Mouse (Mus musculus) stomach, postnatal 0 days (tissue): ENCODE data around the gene Kif7. TPM values are rescaled to one million over a fixed set of nuclear protein-coding genes. Genes with fewer than 3 reads are reported as not detected.

Source experiments
- ATAC-seq: fragments of 200-750 bp; cut with Nextera tagmentation; 2 replicates; pipeline ENCODE4 v1.8.0; 2017; ENCODE audit not compliant: low FRiP score, low TSS enrichment
- DNase-seq: peaks from one replicate; pipeline ENCODE4 v3.0.0-alpha.2; 2016; ENCODE audit warnings: low spot score
- H3K27ac ChIP-seq: fragments of 300-500 bp; sonication (generic); replicated peaks from 2 replicates; pipeline ENCODE4 v1.5.1; 2014; ENCODE audit warnings: mild to moderate bottlenecking, control low read depth
- H3K27me3 ChIP-seq: fragments of 300-500 bp; sonication (generic); 2 replicates; pipeline ENCODE4 v1.6.1; 2014; ENCODE audit warnings: low read length; ENCODE audit not compliant: control insufficient read depth, insufficient read depth
- H3K36me3 ChIP-seq: fragments of 300-500 bp; sonication (generic); 2 replicates; pipeline ENCODE4 v1.6.1; 2014; ENCODE audit warnings: low read length, mixed read lengths; ENCODE audit not compliant: control insufficient read depth, insufficient read depth
- H3K4me1 ChIP-seq: fragments of 300-500 bp; sonication (generic); replicated peaks from 2 replicates; pipeline ENCODE4 v1.6.1; 2014; ENCODE audit warnings: antibody characterized with exemption; ENCODE audit not compliant: control insufficient read depth, insufficient read depth
- H3K4me2 ChIP-seq: fragments of 300-500 bp; sonication (generic); replicated peaks from 2 replicates; pipeline ENCODE4 v1.6.1; 2014; ENCODE audit warnings: low read depth, mild to moderate bottlenecking, control low read depth, moderate library complexity
- H3K4me3 ChIP-seq: fragments of 300-500 bp; sonication (generic); 2 replicates; pipeline ENCODE4 v1.5.1; 2014; ENCODE audit warnings: low read depth, low read length, control low read depth
- H3K9ac ChIP-seq: fragments of 300-500 bp; sonication (generic); 2 replicates; pipeline ENCODE4 v1.6.1; 2014; ENCODE audit warnings: mild to moderate bottlenecking, low read length, control low read depth, mixed read lengths
- H3K9me3 ChIP-seq: fragments of 300-500 bp; sonication (generic); 2 replicates; pipeline ENCODE4 v1.6.1; 2016; ENCODE audit warnings: low read length; ENCODE audit not compliant: control insufficient read depth
- CTCF ChIP-seq: IDR thresholded peaks from 2 replicates; pipeline ENCODE4 v1.5.1; 2016; ENCODE audit warnings: antibody characterized with exemption, low read depth, mild to moderate bottlenecking, moderate library complexity
- EP300 ChIP-seq: optimal IDR thresholded peaks from 2 replicates; pipeline ENCODE3; 2016; ENCODE audit warnings: antibody characterized with exemption
- WGBS: fragments of 180-500 bp; shearing (Covaris S2); extraction: QIAGEN DNeasy Blood & Tissue Kit; methylation state at CpG from one replicate; pipeline ENCODE4 v1.1.7; 2014; 5-methylcytosine and 5-hydroxymethylcytosine counted together
- polyA plus RNA-seq: library from polyadenylated mRNA; unstranded; fragments of >200 nt; fragmentation: Nextera tagmentation; extraction: Ambion mirVana; gene quantifications from 2 replicates; pipeline ENCODE4 v1.2.1, GENCODE M21; 2015

The Kif7 gene
- polyA plus RNA-seq, 1 experiment from 2014 or later = 1.1 TPM

DNA sequence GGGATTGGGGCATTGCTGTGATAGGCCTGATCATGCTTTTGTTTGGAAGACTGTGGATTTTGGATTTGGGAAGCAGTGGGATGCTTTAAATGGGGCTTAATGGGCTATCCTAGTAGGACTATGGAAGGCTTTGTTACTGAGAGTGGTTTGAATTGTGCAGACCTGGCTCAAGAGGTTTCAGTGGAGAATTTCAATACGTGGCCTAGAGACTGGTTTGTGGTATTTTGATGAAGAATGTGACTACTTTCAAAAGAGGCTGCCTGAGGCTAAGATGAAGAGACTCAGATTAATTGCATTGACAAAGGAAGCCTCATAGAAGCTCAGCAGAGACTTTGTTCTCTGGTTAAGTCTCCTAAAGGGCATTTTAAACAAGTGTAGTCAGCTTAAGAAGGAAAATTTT, 60.9 kb downstream of the Kif7 start:
- no peaks in the 10 kb centered on the region for H3K4me1 ChIP-seq
- no peak overlapping the region for H3K27ac ChIP-seq
- no peak overlapping the region for H3K4me3 ChIP-seq
- DNase-seq (no peak), ATAC-seq (no peak)
- TF ChIP-seq EP300 (no peak), CTCF (no peak)
- H3K9me3 ChIP-seq = no peaks in the 10 kb centered on the region
- H3K9ac ChIP-seq = no peak overlapping the region
- H3K27me3 ChIP-seq = no peaks in the 10 kb centered on the region
- H3K4me2 ChIP-seq = no peak overlapping the region
- whole genome bisulfite sequencing = 59% methylated on average over 1 of the region's 1 CpGs
- H3K36me3 ChIP-seq = no peaks in the 10 kb centered on the region

DNA sequence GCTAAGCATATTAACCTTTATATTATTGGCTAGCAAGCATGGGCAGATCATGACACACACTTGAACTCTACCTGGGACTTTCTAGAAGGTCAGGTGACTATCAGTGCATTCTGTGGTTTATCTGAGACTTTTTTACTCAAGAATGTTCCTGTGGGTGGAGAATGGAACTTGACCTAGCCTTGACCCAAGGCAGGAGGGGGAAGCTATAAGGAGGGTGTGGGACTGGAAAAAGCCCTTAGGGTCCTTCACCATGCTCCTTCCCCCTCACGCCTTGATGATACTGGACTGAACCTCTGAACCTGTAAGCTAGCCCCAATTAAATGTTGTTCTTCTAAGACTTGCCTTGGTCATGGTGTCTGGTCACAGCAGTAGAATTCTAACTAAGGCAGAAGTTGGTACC, 61.3 kb downstream of the Kif7 start:
- ATAC-seq = no peak
- TF ChIP-seq EP300 = no peak
- no peak for TF ChIP-seq CTCF
- H3K9ac ChIP-seq = no peak overlapping the region

DNA sequence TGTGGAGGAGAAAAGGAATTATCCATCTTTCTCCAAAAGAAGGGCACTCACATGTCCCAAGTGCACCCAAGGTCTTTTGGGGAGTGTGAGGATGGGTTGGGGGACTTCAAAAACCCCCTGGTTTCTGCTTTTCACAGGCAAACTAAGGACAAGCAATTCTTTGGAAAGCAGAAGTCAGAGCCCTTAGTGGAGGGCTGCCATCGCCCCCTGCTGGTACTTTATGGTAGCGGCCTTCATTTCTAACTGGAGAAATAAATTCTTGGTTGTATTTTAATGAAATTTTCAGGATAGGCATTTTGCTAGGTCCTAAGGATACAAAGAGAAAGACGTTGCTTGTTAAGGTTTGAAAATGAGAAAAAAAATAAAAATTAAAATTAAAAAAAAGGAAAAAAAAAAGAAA, 66.5 kb downstream of the Kif7 start:
- Histone ChIP-seq H3K9ac (no peak overlapping the region), H3K4me3 (no peak overlapping the region), H3K9me3 (no peaks in the 10 kb centered on the region), H3K36me3 (no peaks in the 10 kb centered on the region), H3K27ac (no peak overlapping the region), H3K4me1 (no peaks in the 10 kb centered on the region), H3K4me2 (no peak overlapping the region), H3K27me3 (no peaks in the 10 kb centered on the region)
- WGBS = 4% methylated on average over 3 of the region's 3 CpGs
- no peak for ATAC-seq
- DNase-seq = peak; percentile 48
- TF ChIP-seq EP300 = no peak
- TF ChIP-seq CTCF = peak; percentile 85

More for the DNA sequence above, 61.3 kb downstream of the Kif7 start:
- no peak overlapping the region for H3K4me2 ChIP-seq
- 94% methylated on average over 1 of the region's 1 CpGs for WGBS
- no peaks in the 10 kb centered on the region for H3K27me3 ChIP-seq
- H3K9me3 ChIP-seq = no peaks in the 10 kb centered on the region
- no peaks in the 10 kb centered on the region for H3K36me3 ChIP-seq
- no peak for DNase-seq
- no peaks in the 10 kb centered on the region for H3K4me1 ChIP-seq
- no peak overlapping the region for H3K27ac ChIP-seq
- H3K4me3 ChIP-seq = no peak overlapping the region

Other genes with a start within 250 kb of the Kif7 start
- gene Polg, start 249.4 kb downstream of the Kif7 start, polyA plus RNA-seq = 13.9 and 18.5 TPM in 2 replicates
- 0.08 TPM in 1 of 2 replicates, not detected in the other for gene Rhcg, start 98.1 kb downstream of the Kif7 start, polyA plus RNA-seq
- 1.4 and 1.6 TPM in 2 replicates for gene Ticrr, start 55.5 kb downstream of the Kif7 start, polyA plus RNA-seq
- 0.07 TPM in 1 of 2 replicates, not detected in the other for gene Plin1, start 17.2 kb upstream of the Kif7 start, polyA plus RNA-seq
- gene Pex11a, start 27.4 kb upstream of the Kif7 start, polyA plus RNA-seq = 10.3 and 11.5 TPM in 2 replicates
- 0.04 TPM in 1 of 2 replicates, not detected in the other for gene Wdr93, start 27.4 kb upstream of the Kif7 start, polyA plus RNA-seq
- not detected in 2 replicates for gene Mesp1, start 78.1 kb upstream of the Kif7 start, polyA plus RNA-seq
- gene Mesp2, start 95.0 kb upstream of the Kif7 start, polyA plus RNA-seq = 1.5 and 2.5 TPM in 2 replicates
- gene Anpep, start 145.3 kb upstream of the Kif7 start, polyA plus RNA-seq = 31.4 and 36.8 TPM in 2 replicates
- 17.7 and 17.8 TPM in 2 replicates for gene Ap3s2, start 204.9 kb upstream of the Kif7 start, polyA plus RNA-seq
- gene Arpin, start 219.6 kb upstream of the Kif7 start, polyA plus RNA-seq = 34.3 and 34.9 TPM in 2 replicates